In the genomic region with DNA sequence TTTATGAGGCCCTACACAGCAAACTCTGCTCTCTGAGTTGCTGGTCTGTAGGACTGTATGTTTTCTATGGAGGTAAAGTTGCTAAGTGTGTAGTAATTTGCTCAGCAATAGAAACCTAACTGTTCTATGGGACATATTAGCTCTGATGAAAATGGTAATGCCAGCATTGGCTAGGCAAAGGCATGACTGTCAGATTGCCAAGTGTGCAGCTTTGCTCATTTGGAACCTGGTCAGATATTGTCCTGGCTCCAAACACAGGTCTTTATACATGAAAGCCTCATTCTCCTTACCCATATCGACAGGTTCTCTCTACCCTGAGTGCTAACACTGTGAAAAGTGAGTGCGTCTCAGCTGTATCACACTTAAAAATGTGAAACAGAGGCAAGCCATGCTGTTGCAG, we compare ENCODE assay signal across 27 mouse cellular contexts.
DNase-seq lines count a peak whose midpoint lies in the region; ATAC-seq and TF ChIP-seq lines count a peak whose summit lies in the region.
"Had no signal": no experiment of that assay in that cellular context is flagged by ENCODE, and none has a peak within 500 bp of the region (broad histone marks: within the 10 kb centered on the region; RNA-seq: fewer than 3 reads in every experiment).

No protein-coding gene starts in this region.

- H3K4me2 ChIP-seq in hindbrain, postnatal 0 days (ENCODE audit: low read depth, low read length) = no peak overlapping the region
- no peak overlapping the region for H3K4me2 ChIP-seq in hindbrain, embryonic 13.5 days
- H3K4me2 ChIP-seq in liver, embryonic 11.5 days = no peak overlapping the region
- H3K4me2 ChIP-seq: embryonic facial prominence, embryonic 12.5 days; neural tube, embryonic 13.5 days had no signal

- no peak for ATAC-seq in hindbrain, postnatal 0 days
- no peak for ATAC-seq in hindbrain, embryonic 13.5 days (ENCODE audit: low FRiP score)
- no peak for ATAC-seq in liver, embryonic 11.5 days (replicated peaks; ENCODE audit: low FRiP score)
- ATAC-seq: intestine, embryonic 16.5 days; lung, postnatal 0 days; midbrain, embryonic 16.5 days had no signal

- no peak for TF ChIP-seq CTCF in hindbrain, postnatal 0 days (IDR thresholded peaks at IDR 0.05; ENCODE audit: low read depth)
- TF ChIP-seq CTCF in brain, embryonic 14.5 days (IDR thresholded peaks at IDR 0.05; ENCODE audit: borderline replicate concordance, extremely low read depth, insufficient read depth, insufficient read length) = no peak

- 56% methylated on average over 2 of the region's 2 CpGs for WGBS in hindbrain, postnatal 0 days
- 90% methylated on average over 2 of the region's 2 CpGs for WGBS in hindbrain, embryonic 13.5 days
- WGBS in liver, embryonic 11.5 days = 97% methylated on average over 2 of the region's 2 CpGs

- no peaks in the 10 kb centered on the region for H3K36me3 ChIP-seq in hindbrain, postnatal 0 days (ENCODE audit: insufficient read depth, low read length)
- H3K36me3 ChIP-seq in hindbrain, embryonic 13.5 days = no peaks in the 10 kb centered on the region
- H3K36me3 ChIP-seq in liver, embryonic 11.5 days (ENCODE audit: control insufficient read depth, insufficient read depth, low read length) = no peaks in the 10 kb centered on the region
- H3K36me3 ChIP-seq: embryonic facial prominence, embryonic 12.5 days; G1E; neural tube, embryonic 13.5 days had no signal

- H3K9ac ChIP-seq in hindbrain, postnatal 0 days (replicated peaks; ENCODE audit: low read length) = no peak overlapping the region
- no peak overlapping the region for H3K9ac ChIP-seq in hindbrain, embryonic 13.5 days
- H3K9ac ChIP-seq in liver, embryonic 11.5 days (ENCODE audit: low read depth, low read length) = no peak overlapping the region
- H3K9ac ChIP-seq: embryonic facial prominence, embryonic 12.5 days; neural tube, embryonic 13.5 days had no signal

- DNase-seq in adrenal gland, postnatal 14 days = peak; percentile 8
- no peak for DNase-seq in adrenal gland, postnatal 4 days (ENCODE audit: low spot score in 2 of 2)
- peak; percentile 52 for DNase-seq in hindbrain, postnatal 0 days (ENCODE audit: low spot score)
- DNase-seq in brain, embryonic 14.5 days (ENCODE audit: low read depth) = peak; percentile 42
- DNase-seq in cerebellum, postnatal 10 days = peak; percentile 89 to 91
- no peak for DNase-seq in liver, embryonic 11.5 days (ENCODE audit: low spot score)
- no peak for DNase-seq in liver
- DNase-seq: adrenal gland, postnatal 25 days; embryo, embryonic 11 days; gastrocnemius, postnatal 10 days; heart, postnatal 14 days; kidney, adult 8-10 months; kidney, postnatal 4 days; layer of hippocampus, postnatal 36 days; lung, adult 18-20 months; thymus, adult 2 months; thymus, postnatal 36 days had no signal

- H3K27ac ChIP-seq in hindbrain, postnatal 0 days = no peak overlapping the region
- no peak overlapping the region for H3K27ac ChIP-seq in hindbrain, embryonic 13.5 days
- no peak overlapping the region for H3K27ac ChIP-seq in liver, embryonic 11.5 days (ENCODE audit: low read depth, low read length)
- H3K27ac ChIP-seq: embryonic facial prominence, embryonic 12.5 days; kidney, postnatal 0 days; macrophage; neural tube, embryonic 13.5 days had no signal

- no peaks in the 10 kb centered on the region for H3K9me3 ChIP-seq in hindbrain, postnatal 0 days (ENCODE audit: low read length)
- no peaks in the 10 kb centered on the region for H3K9me3 ChIP-seq in hindbrain, embryonic 13.5 days
- H3K9me3 ChIP-seq in liver, embryonic 11.5 days (ENCODE audit: control insufficient read depth, low read length) = no peaks in the 10 kb centered on the region
- H3K9me3 ChIP-seq: embryonic facial prominence, embryonic 12.5 days; neural tube, embryonic 13.5 days had no signal

- TF ChIP-seq POLR2A in brain, embryonic 14.5 days (IDR thresholded peaks at IDR 0.05; ENCODE audit: borderline replicate concordance, extremely low read depth, insufficient read depth, insufficient read length, poor library complexity, severe bottlenecking) = no peak

- H3K27me3 ChIP-seq in hindbrain, postnatal 0 days (ENCODE audit: insufficient read depth, low read length) = no peaks in the 10 kb centered on the region
- H3K27me3 ChIP-seq in hindbrain, embryonic 13.5 days = no peaks in the 10 kb centered on the region
- H3K27me3 ChIP-seq in liver, embryonic 11.5 days (replicated peaks; ENCODE audit: control insufficient read depth, insufficient read depth, low read length) = no peaks in the 10 kb centered on the region
- H3K27me3 ChIP-seq: embryonic facial prominence, embryonic 12.5 days; neural tube, embryonic 13.5 days had no signal

- no peaks in the 10 kb centered on the region for H3K4me1 ChIP-seq in hindbrain, postnatal 0 days (ENCODE audit: insufficient read depth, low read length)
- no peaks in the 10 kb centered on the region for H3K4me1 ChIP-seq in hindbrain, embryonic 13.5 days (replicated peaks)
- no peaks in the 10 kb centered on the region for H3K4me1 ChIP-seq in liver, embryonic 11.5 days (replicated peaks; ENCODE audit: control insufficient read depth, insufficient read depth, low read length)
- H3K4me1 ChIP-seq: embryonic facial prominence, embryonic 12.5 days; neural tube, embryonic 13.5 days had no signal

- no peak overlapping the region for H3K4me3 ChIP-seq in hindbrain, postnatal 0 days (ENCODE audit: low read length)
- no peak overlapping the region for H3K4me3 ChIP-seq in hindbrain, embryonic 13.5 days
- H3K4me3 ChIP-seq in liver, embryonic 11.5 days (ENCODE audit: low read depth, low read length) = no peak overlapping the region
- H3K4me3 ChIP-seq: embryonic facial prominence, embryonic 12.5 days; myocyte; neural tube, embryonic 13.5 days had no signal

Comparison
In these comparisons a context has a peak if more than half of its experiments do, and no peak if none do; other contexts are left out.
1. DNase-seq: peak in adrenal gland, postnatal 14 days (single experiment), hindbrain, postnatal 0 days (single experiment), brain, embryonic 14.5 days (single experiment) and cerebellum, postnatal 10 days (2 of 2); none in adrenal gland, postnatal 4 days (0 of 2), liver, embryonic 11.5 days (single experiment) and liver (single experiment).